Mouse (Mus musculus) liver, postnatal 0 days (tissue): Measurements from ENCODE around the gene Gm28269.

ENCODE experiments used
- CTCF ChIP-seq: sonication (generic); IDR thresholded peaks from 2 replicates; pipeline ENCODE4 v1.5.1; 2016; ENCODE audit warnings: antibody characterized with exemption, low read depth
- EP300 ChIP-seq: IDR thresholded peaks from 2 replicates; pipeline ENCODE4 v1.6.1; 2016; ENCODE audit warnings: antibody characterized with exemption, low read depth, mild to moderate bottlenecking

DNA sequence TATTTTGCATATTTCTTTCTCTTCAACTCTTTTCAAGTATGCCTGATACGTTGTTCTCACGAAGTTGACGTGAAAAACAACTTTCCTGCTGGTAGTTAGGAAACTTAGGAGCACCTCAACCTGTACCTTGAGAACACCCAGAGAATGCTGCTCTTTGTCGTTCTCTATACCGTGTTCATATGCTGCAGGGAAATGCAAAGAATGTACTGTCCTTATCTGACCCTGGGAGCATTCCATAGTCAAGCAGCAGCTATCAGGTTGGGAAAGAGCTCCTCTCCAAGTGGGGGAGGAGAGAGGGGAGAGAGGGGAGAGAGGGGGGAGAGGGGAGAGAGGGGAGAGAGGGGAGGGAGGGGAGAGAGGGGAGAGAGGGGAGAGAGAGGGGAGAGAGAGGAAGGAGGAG is 29.6 kb downstream of the Gm28269 start:
- TF ChIP-seq CTCF (no peak), EP300 (no peak)
